Mouse (Mus musculus) E14TG2a.4 (cell line): ENCODE data around the gene Pus3.
"Not testable (repeated sequence)": the region's sequence is repeated elsewhere in the genome, so short reads cannot be mapped to it uniquely, and the experiment has no call there.

Source experiments
- H3K27me3 ChIP-seq: 2 replicates; pipeline ENCODE4 v1.6.1; 2014; ENCODE audit warnings: low read length, control low read depth; ENCODE audit not compliant: insufficient read depth
- H3K36me3 ChIP-seq: 2 replicates; pipeline ENCODE4 v1.6.1; 2014; ENCODE audit warnings: low read length, control low read depth; ENCODE audit not compliant: insufficient read depth
- H3K4me1 ChIP-seq: replicated peaks from 2 replicates; pipeline ENCODE4 v1.6.1; 2014; ENCODE audit warnings: low read depth, low read length, control low read depth
- H3K4me3 ChIP-seq: replicated peaks from 2 replicates; pipeline ENCODE4 v1.5.1; 2014; ENCODE audit warnings: mild to moderate bottlenecking, low read length
- H3K9me3 ChIP-seq: 2 replicates; pipeline ENCODE4 v1.6.1; 2014; ENCODE audit warnings: low read length, control low read depth
- CTCF ChIP-seq: conservative IDR thresholded peaks from 2 replicates; pipeline ENCODE4 v1.5.1; 2014; ENCODE audit warnings: low read length
- NANOG ChIP-seq: IDR thresholded peaks from 2 replicates; pipeline ENCODE4 v1.6.1; 2014; ENCODE audit warnings: borderline replicate concordance, low read length, mixed read lengths
- POU5F1 ChIP-seq: IDR thresholded peaks from 2 replicates; pipeline ENCODE4 v1.6.1; 2014; ENCODE audit warnings: low read length, borderline replicate concordance

The Pus3 gene

GRCm38 (mm10) chr9:35587674-35588073, 29.3 kb downstream of the Pus3 start:
- no peaks in the 10 kb centered on the region for H3K27me3 ChIP-seq
- TF ChIP-seq NANOG (no peak), POU5F1 (no peak), CTCF (no peak)

GRCm38 (mm10) chr9:35592903-35593302, 34.5 kb downstream of the Pus3 start:
- Histone ChIP-seq H3K36me3 (no peaks in the 10 kb centered on the region), H3K4me1 (no peaks in the 10 kb centered on the region), H3K4me3 (no peak overlapping the region), H3K9me3 (peaks cover 11% of the 10 kb centered on the region), H3K27me3 (no peaks in the 10 kb centered on the region)
- TF ChIP-seq NANOG (no peak), CTCF (peak; percentile 37; the same call in 1 of the 2 replicates), POU5F1 (no peak)

More at GRCm38 (mm10) chr9:35587674-35588073, 29.3 kb downstream of the Pus3 start:
- no peaks in the 10 kb centered on the region for H3K9me3 ChIP-seq
- H3K4me1 ChIP-seq: no peaks in the 10 kb centered on the region
- no peak overlapping the region for H3K4me3 ChIP-seq
- no peaks in the 10 kb centered on the region for H3K36me3 ChIP-seq

GRCm38 (mm10) chr9:35607647-35608405, 49.4 kb downstream of the Pus3 start:
- Histone ChIP-seq H3K4me1 (no peaks in the 10 kb centered on the region), H3K27me3 (no peaks in the 10 kb centered on the region), H3K4me3 (no peak overlapping the region), H3K9me3 (peaks cover 22% of the 10 kb centered on the region; the same call in 1 of the 2 replicates), H3K36me3 (no peaks in the 10 kb centered on the region)
- TF ChIP-seq NANOG: no peak
- no peak for TF ChIP-seq CTCF
- no peak for TF ChIP-seq POU5F1

- H3K4me3 ChIP-seq: no peak within 1 kb of the TSS
- no peaks in the 10 kb centered on the region for H3K4me1 ChIP-seq
- H3K27me3 ChIP-seq: no peaks in the 10 kb centered on the region
- H3K36me3 ChIP-seq: no peaks in the 10 kb centered on the region
- no peaks in the 10 kb centered on the region for H3K9me3 ChIP-seq
- TF ChIP-seq POU5F1 (no peak), NANOG (no peak), CTCF (no peak)
Observed at GRCm38 (mm10) chr9:35611841-35612240, 53.4 kb downstream of the Pus3 start, which contains the start of gene Pate4. Gene Pate4 (minus strand): TSS chr9:35611941.

GRCm38 (mm10) chr9:35614005-35614404, 55.6 kb downstream of the Pus3 start:
- H3K4me3 ChIP-seq: no peak overlapping the region
- TF ChIP-seq NANOG (no peak), CTCF (peak; percentile 41), POU5F1 (no peak)
- H3K36me3 ChIP-seq: no peaks in the 10 kb centered on the region
- no peaks in the 10 kb centered on the region for H3K27me3 ChIP-seq
- no peaks in the 10 kb centered on the region for H3K4me1 ChIP-seq
- no peaks in the 10 kb centered on the region for H3K9me3 ChIP-seq

GRCm38 (mm10) chr9:35616784-35617183, 58.4 kb downstream of the Pus3 start:
- not testable (repeated sequence) for H3K4me3 ChIP-seq, H3K9me3 ChIP-seq, H3K27me3 ChIP-seq, H3K36me3 ChIP-seq, H3K4me1 ChIP-seq
